Mouse (Mus musculus): ENCODE data around the gene Cpt1b.

DNA sequence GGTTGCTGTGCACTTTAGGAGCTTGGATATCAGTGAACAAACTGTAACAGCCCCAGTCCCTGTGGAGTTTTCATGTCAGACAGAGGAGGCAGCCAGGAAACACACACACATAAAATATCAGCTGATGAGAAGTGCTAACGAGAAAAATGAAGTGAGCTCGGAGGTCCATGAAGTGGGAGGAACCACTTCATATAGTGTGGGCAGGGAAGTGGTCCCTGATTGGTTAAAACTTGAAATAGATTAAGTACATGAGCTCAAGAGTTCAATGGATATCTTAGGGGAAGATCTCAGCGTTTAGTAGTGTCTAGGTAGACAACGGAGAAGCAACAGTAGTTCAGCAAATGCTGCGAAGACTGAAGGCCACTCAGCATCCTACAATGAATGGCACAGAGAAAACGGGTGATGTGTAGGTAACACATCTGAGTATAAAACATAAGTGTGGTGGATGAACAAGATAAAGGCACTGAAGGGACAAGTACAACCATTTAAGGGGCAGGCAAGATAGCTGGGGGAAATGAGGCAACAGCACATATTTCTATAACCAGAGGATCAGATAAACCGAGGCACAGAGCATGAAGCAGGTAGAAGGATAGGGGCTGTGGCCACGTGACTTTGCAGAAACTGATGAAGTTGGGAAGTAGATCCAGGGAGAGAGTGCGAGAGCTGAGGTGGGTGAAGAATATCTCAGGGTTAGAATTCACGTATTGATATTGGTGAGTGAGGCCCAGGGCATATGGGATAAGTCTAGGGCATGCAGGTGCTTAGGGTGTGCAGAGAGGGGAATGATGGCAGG, 20.6 kb downstream of the Cpt1b start:
- TF ChIP-seq CTCF (IDR thresholded peaks at IDR 0.05) (no peak), EP300 (IDR thresholded peaks at IDR 0.05) (no peak)

All from lung, postnatal 0 days (tissue).